Mouse (Mus musculus): ENCODE data around the gene Aph1c.

- no peak for TF ChIP-seq CTCF (conservative IDR thresholded peaks at IDR 0.05; ENCODE audit: low read length)
- no peak for TF ChIP-seq POU5F1 (IDR thresholded peaks at IDR 0.05; ENCODE audit: borderline replicate concordance, low read length)
Measured at GRCm38 (mm10) chr9:66795464-66796324, 38.8 kb downstream of the Aph1c start, which contains the start of gene Aph1b.
